Mouse (Mus musculus): Measurements from ENCODE around the gene Rora.

Gene Rora

GRCm38 (mm10) chr9:68653211-68654038 lies at the start of gene Rora:
Gene Rora, plus strand, starts transcription at chr9:68653786.
- peak; percentile 75 for DNase-seq

GRCm38 (mm10) chr9:68614006-68614405 lies 39.6 kb upstream of the Rora start:
- DNase-seq: no peak

GRCm38 (mm10) chr9:68617116-68617515 lies 36.5 kb upstream of the Rora start:
- DNase-seq: no peak

- DNase-seq: no peak
Measured at GRCm38 (mm10) chr9:68620036-68620435, 33.5 kb upstream of the Rora start.

GRCm38 (mm10) chr9:68620441-68620840 lies 33.1 kb upstream of the Rora start:
- DNase-seq: no peak

GRCm38 (mm10) chr9:68624981-68625380 lies 28.6 kb upstream of the Rora start:
- DNase-seq: no peak

- no peak for DNase-seq
Measured at GRCm38 (mm10) chr9:68637301-68637700, 16.3 kb upstream of the Rora start.

- DNase-seq: no peak
Measured at GRCm38 (mm10) chr9:68641123-68641522, 12.5 kb upstream of the Rora start.

- no peak for DNase-seq
Measured at GRCm38 (mm10) chr9:68648061-68648460, 5.5 kb upstream of the Rora start.

- DNase-seq: no peak
Measured at GRCm38 (mm10) chr9:68654039-68654332, 400 bp downstream of the Rora start.

GRCm38 (mm10) chr9:68654333-68655017 lies 889 bp downstream of the Rora start:
- DNase-seq: peak; percentile 40

GRCm38 (mm10) chr9:68655018-68656005 lies 1.7 kb downstream of the Rora start:
- peak; percentile 66 for DNase-seq

- DNase-seq: peak; percentile 33
Measured at GRCm38 (mm10) chr9:68656076-68656795, 2.6 kb downstream of the Rora start.

GRCm38 (mm10) chr9:68656796-68657130 lies 3.2 kb downstream of the Rora start:
- no peak for DNase-seq

GRCm38 (mm10) chr9:68670731-68671130 lies 17.1 kb downstream of the Rora start:
- no peak for DNase-seq

GRCm38 (mm10) chr9:68672459-68672858 lies 18.9 kb downstream of the Rora start:
- peak; percentile 11 for DNase-seq

- no peak for DNase-seq
Measured at GRCm38 (mm10) chr9:68673221-68673620, 19.6 kb downstream of the Rora start.

- no peak for DNase-seq
Measured at GRCm38 (mm10) chr9:68679871-68680374, 26.3 kb downstream of the Rora start.

- DNase-seq: no peak
Measured at GRCm38 (mm10) chr9:68683938-68684337, 30.4 kb downstream of the Rora start.

- no peak for DNase-seq
Measured at GRCm38 (mm10) chr9:68685562-68685961, 32.0 kb downstream of the Rora start.

- no peak for DNase-seq
Measured at GRCm38 (mm10) chr9:68687251-68687874, 33.8 kb downstream of the Rora start.

GRCm38 (mm10) chr9:68688151-68688550 lies 34.6 kb downstream of the Rora start:
- DNase-seq: no peak

Measured in kidney, postnatal 14 days (tissue).